Mouse (Mus musculus) stomach, postnatal 0 days (tissue): Measurements from ENCODE around the gene Jak1.

Experiments
- CTCF ChIP-seq: IDR thresholded peaks from 2 replicates; pipeline ENCODE4 v1.5.1; 2016; ENCODE audit warnings: antibody characterized with exemption, low read depth, mild to moderate bottlenecking, moderate library complexity
- EP300 ChIP-seq: optimal IDR thresholded peaks from 2 replicates; pipeline ENCODE3; 2016; ENCODE audit warnings: antibody characterized with exemption

- no peak for TF ChIP-seq EP300
- no peak for TF ChIP-seq CTCF
Observed at GRCm38 (mm10) chr4:101293661-101294060, 28.6 kb upstream of the Jak1 start.
